Mouse (Mus musculus) stomach, postnatal 0 days (tissue): ENCODE measurements around the gene Sh2d6.

Experiments
- CTCF ChIP-seq: IDR thresholded peaks from 2 replicates; pipeline ENCODE4 v1.5.1; 2016; ENCODE audit warnings: antibody characterized with exemption, low read depth, mild to moderate bottlenecking, moderate library complexity
- EP300 ChIP-seq: optimal IDR thresholded peaks from 2 replicates; pipeline ENCODE3; 2016; ENCODE audit warnings: antibody characterized with exemption

GRCm38 (mm10) chr6:72550025-72550424 is 28.5 kb upstream of the Sh2d6 start:
- TF ChIP-seq CTCF (no peak), EP300 (no peak)
